Mouse (Mus musculus) left cerebral cortex, adult 2 months (tissue): Measurements from ENCODE around the gene Trrap. TPM values are rescaled to one million over a fixed set of nuclear protein-coding genes. Genes with fewer than 3 reads are reported as not detected.

Experiments
- DNase-seq, 2 experiments: peaks; one replicate each; pipeline ENCODE4 v3.0.0; 2021 to 2022; ENCODE audit warnings: low spot score in 2 of 2, mixed read lengths in 1 of 2; ENCODE audit errors: extremely low spot score in 1 of 2
- H3K27ac ChIP-seq: fragments of 200-600 bp; 2 replicates; pipeline ENCODE4 v1.8.1; 2022
- H3K4me3 ChIP-seq: fragments of 200-600 bp; 2 replicates; pipeline ENCODE4 v1.8.1; 2022
- CTCF ChIP-seq: fragments of 200-600 bp; IDR thresholded peaks from 2 replicates; pipeline ENCODE4 v1.8.1; 2022; ENCODE audit warnings: antibody characterized with exemption, mild to moderate bottlenecking, moderate library complexity
- intact Hi-C: fragments of 180-260 bp; cut with DNase I; formaldehyde crosslinking; loops from one replicate; pipeline ENCODE4 v1.15.1; 2025
- microRNA-seq, 2 experiments: library from miRNA; unstranded; fragments of <30 nt; microRNA quantifications; one replicate each; pipeline ENCODE4 v1.2.0; 2021
- total RNA-seq, 2 experiments: library from RNA; stranded (reverse); gene quantifications; 2 replicates each; pipeline ENCODE4 v1.2.3; 2021

Gene Trrap
- total RNA-seq, 2 experiments from 2014 or later, result 169 to 170 TPM

DNA sequence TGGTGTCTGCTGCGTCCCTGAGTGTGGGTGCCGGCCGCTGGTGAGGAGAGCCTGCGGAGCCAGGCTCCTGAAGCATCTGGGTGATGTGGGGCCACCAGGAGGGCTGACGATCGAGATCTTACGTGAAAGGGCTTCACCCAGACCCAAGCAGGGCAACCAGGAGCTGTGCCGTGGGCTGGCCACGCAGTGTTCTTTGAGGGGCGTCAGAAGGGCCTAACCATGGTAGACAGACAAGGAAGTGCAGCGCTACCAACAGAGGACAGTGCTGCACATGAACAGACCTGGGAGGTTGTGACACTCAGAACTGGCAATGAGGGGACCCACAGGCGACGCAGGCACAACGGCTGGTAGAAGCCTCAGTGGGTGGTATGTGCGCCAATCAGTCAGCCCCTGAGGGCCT is 109.5 kb downstream of the Trrap start:
- H3K4me3 ChIP-seq, result no peak overlapping the region
- no peak overlapping the region for H3K27ac ChIP-seq
- no peak for DNase-seq
- no peak for TF ChIP-seq CTCF
- intact Hi-C loops, result loop anchor here (5.0 to 10.0 kb wide), 3 partner anchors 90 to 188 kb away; partner anchors contain the start of gene Smurf1

DNA sequence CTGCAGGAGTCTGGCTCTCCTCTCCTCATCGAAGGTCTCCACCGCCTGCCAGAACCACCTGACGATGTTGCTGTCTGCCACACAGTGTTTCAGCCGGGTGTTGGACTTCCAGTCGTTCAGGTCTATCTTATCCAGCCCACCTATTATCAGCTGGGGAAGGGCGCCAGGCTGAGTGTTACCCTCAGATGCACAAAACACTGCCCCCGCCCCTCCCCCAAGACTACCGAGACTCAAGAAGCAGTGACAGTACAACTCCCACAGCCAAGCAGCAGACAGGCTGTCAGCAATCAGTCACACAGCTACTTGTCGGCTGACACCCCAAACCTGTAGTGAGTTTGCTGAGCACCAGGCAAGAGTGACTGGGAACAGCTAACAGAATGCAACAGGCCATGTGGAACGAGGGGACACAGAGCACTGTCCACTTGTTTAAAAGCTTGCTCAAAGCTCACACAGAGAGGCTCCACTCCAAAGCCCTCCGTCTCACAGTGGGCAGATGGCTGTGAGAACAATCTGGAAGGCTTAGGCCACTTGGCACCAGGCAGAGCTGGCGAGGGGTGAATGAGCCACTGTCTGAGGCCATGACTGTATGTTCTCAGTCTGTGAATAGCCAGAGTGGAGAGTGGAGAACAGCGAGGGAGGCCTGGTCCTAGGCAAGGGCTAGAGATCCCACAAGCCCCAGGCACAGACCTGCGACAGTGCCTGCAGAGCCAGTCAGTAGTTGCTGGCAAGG is 114.3 kb downstream of the Trrap start:
- no peak overlapping the region for H3K4me3 ChIP-seq
- TF ChIP-seq CTCF, result no peak
- no peak overlapping the region for H3K27ac ChIP-seq
- DNase-seq, result no peak
- intact Hi-C loops, result no loop called here

DNA sequence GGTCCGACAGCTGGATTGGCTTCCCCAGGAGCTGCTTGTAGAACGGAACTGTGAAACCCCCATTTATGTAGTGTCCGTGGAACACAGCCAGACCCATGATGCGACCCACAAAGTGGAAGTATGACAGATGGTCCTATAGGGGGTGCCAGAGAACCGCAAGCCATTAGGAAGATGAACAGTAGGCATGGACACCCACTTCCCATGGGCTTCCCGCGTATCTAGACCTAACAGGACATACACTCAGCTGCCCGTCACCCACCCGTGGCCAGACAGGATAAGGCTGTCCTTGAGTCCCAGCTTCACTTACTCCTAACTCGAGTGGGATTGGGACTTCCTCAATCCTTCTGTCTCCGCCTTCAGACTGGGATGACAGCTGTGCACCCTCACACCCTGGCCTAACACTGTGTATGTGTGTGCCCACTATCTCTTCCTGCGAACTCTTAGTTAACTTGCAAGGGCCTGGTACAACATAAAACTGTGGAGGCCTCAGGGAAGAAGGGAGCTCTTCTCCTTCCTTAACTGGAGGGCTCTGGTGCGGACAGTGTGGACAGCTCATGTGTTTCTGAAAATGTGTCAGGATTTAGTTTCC is 117.2 kb downstream of the Trrap start:
- Histone ChIP-seq H3K4me3 (no peak overlapping the region), H3K27ac (no peak overlapping the region)
- intact Hi-C loops, result no loop called here
- DNase-seq, result peak in 1 of 2 experiments; percentile 36
- peak; percentile 56 for TF ChIP-seq CTCF

DNA sequence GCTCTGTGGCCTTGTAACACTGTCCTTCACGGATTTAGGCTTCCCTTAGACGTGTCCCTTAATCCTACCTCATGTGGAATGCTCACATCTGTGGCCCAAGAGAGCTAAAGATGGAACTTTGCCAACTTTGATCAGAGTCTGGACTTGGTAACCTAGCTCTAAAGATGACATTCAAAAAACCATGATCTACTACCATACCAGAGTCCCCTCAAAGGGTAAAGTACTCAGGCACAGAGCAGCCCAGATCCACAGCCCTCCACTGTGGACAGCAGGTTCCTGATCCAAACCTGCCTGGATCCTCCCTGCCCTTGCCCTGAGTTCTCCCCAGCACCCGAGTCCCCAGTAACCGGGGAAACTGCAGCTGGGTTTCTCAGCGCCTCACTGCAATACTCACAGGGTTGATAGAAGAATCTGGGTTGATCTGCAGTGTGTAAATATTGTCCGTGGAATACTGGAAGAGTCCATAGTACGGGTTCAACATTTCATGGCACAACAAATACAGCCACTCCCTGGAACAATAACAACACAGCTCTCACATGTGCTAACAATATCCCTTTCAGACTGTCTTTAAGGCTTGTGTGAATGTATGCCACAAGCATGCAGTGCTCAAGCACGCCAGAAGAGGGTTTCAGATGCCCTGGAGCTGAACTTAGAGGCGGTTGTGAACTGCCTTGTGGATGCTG is 118.6 kb downstream of the Trrap start:
- no peak for TF ChIP-seq CTCF
- Histone ChIP-seq H3K27ac (no peak overlapping the region), H3K4me3 (no peak overlapping the region)
- no peak for DNase-seq
- intact Hi-C loops, result no loop called here

GRCm38 (mm10) chr5:144891276-144891675 is 123.7 kb downstream of the Trrap start:
- DNase-seq, result no peak
- TF ChIP-seq CTCF, result no peak
- no peak overlapping the region for H3K4me3 ChIP-seq
- H3K27ac ChIP-seq, result no peak overlapping the region
- intact Hi-C loops, result loop anchor here (5.0 kb wide), 1 partner anchor 76 kb away; the partner anchor contains the start of gene Smurf1

DNA sequence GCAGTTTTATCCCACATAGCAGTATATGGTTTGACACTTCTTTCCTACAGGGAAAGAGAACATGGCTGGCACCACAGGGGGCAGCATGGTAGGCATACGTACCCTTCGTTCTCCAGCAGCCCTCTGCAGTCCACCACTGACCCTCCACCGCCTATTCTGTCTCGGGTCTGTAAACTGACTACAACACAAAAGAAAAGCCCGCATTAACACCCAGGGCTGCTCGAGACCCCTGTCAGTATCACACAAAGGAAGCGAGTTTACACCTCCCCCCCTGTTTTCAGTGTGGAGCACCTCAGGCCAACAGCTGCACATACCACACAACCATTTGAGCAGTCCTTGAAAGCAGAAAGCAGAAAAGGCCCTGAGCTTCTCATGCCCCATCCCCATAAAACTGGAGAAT is 130.3 kb downstream of the Trrap start:
- no peak for TF ChIP-seq CTCF
- Histone ChIP-seq H3K27ac (no peak overlapping the region), H3K4me3 (no peak overlapping the region)
- DNase-seq, result no peak
- intact Hi-C loops, result no loop called here

- no peak overlapping the region for H3K27ac ChIP-seq
- TF ChIP-seq CTCF, result no peak
- intact Hi-C loops, result no loop called here
- no peak for DNase-seq
- H3K4me3 ChIP-seq, result no peak overlapping the region
These were observed 131.0 kb downstream of the Trrap start for GRCm38 (mm10) chr5:144898448-144899052.

DNA sequence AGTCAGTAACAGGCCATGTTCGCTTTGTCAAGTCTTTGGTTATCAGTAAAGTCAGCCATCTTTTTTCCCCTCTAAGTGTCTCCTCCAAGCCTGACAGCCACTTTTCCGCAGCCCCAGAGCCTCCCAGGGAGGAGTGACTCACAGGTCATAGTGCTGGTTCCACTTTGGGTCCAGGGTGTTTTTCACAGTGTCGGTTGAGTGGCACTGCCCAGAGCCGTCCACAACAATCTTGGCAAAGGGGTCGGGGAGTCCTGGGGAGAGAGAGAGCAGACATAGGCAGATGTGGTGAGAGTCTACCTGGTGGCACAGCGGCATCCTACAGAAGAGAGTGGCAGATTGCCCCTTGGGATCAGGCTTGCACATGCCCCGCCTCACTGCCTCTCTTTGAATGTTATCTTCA is 133.5 kb downstream of the Trrap start:
- intact Hi-C loops, result loop anchor here (10.0 kb wide), 1 partner anchor 164 kb away; no protein-coding TSS in a partner anchor
- no peak for DNase-seq
- no peak overlapping the region for H3K4me3 ChIP-seq
- H3K27ac ChIP-seq, result no peak overlapping the region
- no peak for TF ChIP-seq CTCF

DNA sequence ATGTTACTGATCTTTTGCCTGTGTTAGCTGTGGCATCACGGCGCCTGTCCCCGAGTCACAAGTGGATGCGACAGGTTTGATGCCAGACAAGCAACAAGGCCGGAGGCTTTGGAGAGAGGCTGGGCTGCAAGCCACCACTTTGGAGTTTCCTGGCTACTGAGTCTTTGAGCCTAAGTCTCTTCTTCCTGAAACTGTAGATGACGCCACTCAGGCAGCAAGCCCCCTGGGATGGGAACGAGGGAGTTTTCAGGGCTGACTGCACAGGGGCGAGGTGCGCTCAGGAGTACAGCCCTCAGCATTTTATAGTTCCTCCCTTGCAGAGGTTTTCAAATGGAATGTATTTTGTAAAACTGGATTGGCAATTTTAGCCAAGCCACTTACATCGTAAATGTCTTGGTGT is 134.3 kb downstream of the Trrap start:
- Histone ChIP-seq H3K4me3 (no peak overlapping the region), H3K27ac (no peak overlapping the region)
- no peak for TF ChIP-seq CTCF
- no peak for DNase-seq
- intact Hi-C loops, result loop anchor here (10.0 kb wide), 1 partner anchor 163 kb away; no protein-coding TSS in a partner anchor

DNA sequence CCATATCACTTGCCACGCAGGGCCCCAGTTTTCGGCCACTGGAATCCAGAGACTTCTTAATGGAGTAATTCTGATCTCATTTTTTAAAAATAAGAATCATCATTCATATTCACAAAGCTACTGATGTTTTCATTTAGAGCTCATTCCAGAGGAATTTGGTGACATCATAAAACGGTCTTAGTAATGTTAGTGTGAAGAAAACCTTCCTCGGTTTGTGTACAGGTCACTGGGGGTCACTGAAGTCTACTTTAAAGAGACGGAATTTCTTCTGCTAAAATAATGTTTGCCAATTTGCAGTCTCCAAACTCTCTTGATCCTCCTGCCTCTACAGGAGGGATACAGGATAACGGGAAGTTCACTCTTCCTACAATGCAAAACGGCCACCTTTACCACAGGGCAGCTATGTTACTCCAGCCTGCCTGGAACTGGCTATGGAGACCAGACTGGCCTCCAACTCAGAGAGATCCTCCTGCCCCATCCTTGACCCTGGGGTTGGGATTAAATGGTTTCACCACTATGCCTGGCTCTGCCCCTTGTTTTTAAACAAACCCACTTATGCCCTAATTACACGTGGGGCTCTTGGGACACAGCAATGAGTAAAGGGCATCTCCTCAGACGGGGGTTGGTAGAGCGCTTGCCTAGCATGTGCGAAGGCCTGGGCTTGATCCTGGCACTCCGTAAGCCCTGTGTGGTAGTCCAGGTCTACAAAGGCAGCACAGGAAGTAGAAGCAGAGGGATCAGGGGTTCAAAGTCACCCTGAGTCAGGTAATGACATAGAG is 137.0 kb downstream of the Trrap start:
- no peak overlapping the region for H3K4me3 ChIP-seq
- no peak for DNase-seq
- intact Hi-C loops, result loop anchor here (5.0 to 10.0 kb wide), 2 partner anchors 83 to 160 kb away; no protein-coding TSS in a partner anchor
- H3K27ac ChIP-seq, result no peak overlapping the region
- no peak for TF ChIP-seq CTCF

DNA sequence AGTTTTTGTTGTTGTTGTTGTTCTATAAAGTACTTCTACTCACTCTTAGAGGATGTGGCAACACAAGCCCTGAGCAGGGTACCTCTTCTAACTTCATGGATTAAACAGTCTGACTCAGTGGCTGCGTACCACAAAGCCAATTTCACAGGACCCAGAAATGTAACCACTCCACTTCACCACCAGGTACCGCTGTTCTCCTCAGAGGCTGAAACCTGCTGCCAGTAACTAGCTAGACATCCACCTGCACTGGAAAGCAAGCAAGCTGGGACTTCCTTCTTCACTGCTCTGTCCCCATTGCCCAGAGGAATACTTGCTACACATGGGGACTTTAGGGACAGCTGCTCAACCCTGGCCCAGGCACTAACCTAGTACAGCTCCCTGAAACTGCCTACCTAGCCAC is 140.1 kb downstream of the Trrap start:
- peak; percentile 46 for TF ChIP-seq CTCF
- intact Hi-C loops, result loop anchor here (5.0 to 10.0 kb wide), 2 partner anchors 80 to 157 kb away; no protein-coding TSS in a partner anchor
- DNase-seq, result no peak
- H3K27ac ChIP-seq, result no peak overlapping the region
- no peak overlapping the region for H3K4me3 ChIP-seq

Small RNA genes within 50 kb of the gene (microRNA-seq; reads per million reads assigned to microRNA genes)
- gene Mir7039, result 1.2 to 3.8 reads per million in 2 experiments

Other genes starting within 250 kb of the Trrap start
- gene Nptx2, start 221.8 kb upstream of the Trrap start, total RNA-seq, result 100 to 1,000 TPM; 125 to 133 TPM
- gene Tmem130, start 5.9 kb upstream of the Trrap start, total RNA-seq, result 100 to 1,000 TPM; 169 to 188 TPM
- gene Smurf1, start 198.1 kb downstream of the Trrap start, total RNA-seq, result 10 to 100 TPM; 35.2 to 40.7 TPM